Mouse (Mus musculus): ENCODE measurements at regions not wholly inside any gene's neighbourhood (a gene's known extent, or its start where the extent isn't known, plus 50 kb on each side); places are given as distances from the start of the nearest gene placed in this dataset.

DNA sequence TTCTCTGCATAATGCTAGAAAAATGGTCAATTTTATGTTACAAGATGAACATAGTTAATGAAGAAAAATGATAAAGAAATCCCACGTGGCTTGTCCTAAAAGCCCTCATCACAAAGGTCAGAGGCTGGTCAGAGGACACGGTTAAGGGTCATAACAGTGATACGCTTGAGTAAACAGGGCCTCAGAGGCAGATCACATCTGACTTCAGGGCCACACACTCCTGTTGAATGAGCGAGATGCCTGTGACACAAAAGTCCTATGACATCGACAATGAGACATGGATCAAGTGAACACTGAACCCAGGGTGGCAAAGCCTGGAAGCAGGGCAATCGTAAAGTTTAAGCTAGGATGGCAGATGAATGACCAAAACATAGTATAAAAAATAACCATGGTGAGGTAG, 61.0 kb upstream of the Gm6993 start:
- DNase-seq, result no peak

DNA sequence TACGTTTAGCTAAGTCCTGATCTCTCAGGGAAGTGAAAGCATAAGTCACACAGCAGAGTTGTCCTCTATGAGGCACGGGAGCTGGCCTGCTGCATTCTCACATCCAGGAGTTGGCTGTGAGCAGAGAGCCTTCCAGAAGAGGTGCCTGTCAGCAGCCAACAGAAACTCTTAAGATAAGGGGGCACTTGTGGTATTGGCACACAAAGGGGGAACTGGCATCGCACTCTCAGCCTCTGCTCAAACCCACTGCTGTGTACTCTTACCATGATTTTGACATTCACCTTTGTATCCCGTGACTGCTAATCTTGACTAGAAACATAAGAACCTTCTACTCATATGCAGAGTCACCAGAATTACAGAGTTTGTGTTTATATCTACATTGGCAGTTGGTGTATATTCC, 56.9 kb upstream of the Gm6993 start:
- no peak for DNase-seq

DNA sequence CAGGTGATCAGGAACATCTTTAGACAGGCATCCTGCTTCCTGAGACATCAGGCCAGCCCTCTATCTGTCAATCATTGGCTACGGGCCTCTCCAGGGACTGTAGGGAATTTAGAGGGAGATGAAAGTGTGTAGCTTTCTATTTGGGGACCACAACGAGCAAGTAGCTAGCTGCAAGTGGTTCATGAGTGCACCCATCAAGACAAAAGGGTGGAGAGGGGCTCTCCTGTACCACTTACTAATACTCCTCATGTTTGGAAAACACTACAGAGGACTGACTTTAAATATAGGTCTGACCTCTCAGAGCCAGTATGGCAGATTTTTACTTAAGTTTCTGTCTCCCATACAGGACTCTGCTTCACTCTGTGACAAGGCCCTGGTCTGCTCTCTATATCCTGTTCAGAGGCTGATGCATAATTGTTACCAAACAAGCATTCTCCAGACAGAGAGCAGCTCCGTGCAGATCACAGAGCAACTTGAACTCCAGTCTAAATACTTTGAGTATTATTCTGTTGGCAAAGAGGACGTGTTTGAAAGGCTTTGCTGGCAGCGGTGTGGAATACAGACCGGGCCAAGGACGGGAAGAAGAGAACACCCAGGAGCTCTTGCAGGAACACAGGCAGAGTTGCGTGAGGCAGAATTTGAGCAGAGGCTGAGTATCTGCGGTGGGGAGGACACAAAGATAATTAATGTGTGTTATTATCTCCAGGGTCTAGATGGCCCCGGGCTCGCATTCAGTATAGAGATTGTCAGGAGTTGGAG, 56.2 kb upstream of the Gm6993 start:
- DNase-seq, result no peak

DNA sequence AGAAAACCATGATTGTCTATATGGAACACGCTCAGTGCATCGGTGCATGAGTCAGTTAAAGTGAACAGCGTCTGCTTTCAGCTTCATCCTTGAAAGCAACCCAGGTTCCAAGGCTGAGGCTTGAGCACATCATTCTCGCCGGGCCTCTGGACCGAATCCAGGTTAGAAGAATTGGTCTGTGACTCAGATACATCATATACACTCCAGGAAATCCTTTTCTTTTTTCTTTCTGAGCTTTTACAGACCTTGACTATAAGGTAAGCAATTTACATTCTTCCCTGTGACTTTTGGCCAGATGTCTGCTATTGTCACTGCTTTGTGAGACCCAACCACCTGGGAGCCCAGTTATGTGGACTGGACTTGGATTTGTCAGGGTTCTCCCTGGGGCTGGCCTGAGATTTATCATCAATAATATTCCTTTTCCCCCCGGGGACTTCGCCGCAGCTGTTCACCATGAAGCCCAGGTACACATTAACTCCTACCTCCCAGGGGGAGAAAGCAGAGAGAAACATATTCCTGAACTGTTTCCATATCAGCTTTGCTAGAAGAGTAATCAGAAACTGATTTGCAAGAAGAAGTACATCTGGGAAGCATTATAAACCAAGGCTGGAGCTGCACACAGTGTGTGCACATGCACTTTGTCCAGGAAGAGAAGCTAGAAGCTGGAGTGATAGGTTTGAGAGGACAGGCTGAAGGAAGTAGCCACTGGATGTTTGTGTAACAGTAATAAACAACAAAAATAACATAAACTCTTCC, 55.2 kb upstream of the Gm6993 start:
- no peak for DNase-seq

DNA sequence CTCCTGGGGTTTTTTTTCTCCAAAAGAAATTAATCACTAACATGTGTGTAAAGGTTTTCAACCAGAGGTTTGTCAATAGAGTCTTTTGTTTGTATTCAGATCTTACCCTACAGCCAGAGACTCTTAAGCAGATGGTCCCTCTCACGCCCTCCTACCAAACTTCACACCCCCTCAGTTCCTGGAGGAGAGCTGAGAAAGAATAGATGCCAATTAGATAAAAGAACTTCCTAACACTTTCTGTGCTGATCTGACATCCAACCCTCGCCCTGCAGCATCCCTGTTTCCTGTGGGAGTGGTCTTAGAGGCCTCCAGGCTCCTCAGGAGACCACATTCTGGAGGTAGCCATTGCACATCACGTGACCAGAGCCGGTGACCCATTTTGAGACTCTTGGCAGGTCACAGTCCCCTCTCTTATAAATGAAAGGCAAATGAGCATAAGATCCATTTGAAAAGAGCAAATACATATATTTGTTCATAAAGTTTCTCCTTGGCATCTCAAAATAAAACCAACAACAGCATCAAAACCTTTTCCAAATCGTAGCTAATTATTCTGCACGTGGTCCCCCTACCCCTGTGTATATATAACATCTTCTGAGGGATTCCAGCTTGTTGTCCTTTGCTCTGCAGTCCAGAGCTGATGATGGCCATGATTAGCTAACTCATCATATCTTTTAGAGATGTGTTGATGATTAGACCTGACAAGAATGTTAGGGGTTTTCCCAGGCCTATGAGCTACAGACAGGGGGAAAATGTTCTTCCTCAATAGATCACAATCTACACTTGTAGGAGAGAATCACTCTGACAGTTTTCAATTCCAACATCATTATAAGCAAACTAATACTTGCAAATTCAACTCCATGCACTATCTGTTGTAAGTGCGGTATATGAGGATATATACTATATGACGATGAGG, 54.4 kb upstream of the Gm6993 start:
- DNase-seq, result no peak

DNA sequence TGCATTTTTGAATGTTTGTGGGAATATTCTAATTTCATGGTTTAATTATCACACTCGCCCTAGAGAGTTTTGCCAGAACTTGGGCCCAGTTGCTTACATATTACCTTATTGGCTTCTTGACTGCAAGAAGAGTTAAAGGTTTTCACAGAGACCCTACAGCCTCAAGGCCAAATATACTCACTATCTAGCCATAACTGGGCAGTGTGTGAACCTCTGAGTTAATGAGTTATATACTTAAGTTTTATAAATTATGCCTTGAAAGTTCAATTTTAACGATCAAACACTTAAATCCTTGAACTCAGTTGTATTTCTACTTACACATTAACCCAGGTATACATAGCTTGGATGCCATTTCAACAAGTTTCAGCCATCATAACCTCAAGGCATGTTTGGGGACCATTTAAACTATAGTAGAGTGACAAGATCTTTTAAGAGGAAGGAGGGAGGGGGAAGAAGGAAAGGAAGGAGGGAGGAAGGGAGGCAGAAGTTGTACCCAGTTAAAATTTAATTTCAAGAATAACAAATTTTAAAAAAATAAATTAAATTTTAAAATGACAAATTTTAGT, 52.5 kb upstream of the Gm6993 start:
- no peak for DNase-seq

DNA sequence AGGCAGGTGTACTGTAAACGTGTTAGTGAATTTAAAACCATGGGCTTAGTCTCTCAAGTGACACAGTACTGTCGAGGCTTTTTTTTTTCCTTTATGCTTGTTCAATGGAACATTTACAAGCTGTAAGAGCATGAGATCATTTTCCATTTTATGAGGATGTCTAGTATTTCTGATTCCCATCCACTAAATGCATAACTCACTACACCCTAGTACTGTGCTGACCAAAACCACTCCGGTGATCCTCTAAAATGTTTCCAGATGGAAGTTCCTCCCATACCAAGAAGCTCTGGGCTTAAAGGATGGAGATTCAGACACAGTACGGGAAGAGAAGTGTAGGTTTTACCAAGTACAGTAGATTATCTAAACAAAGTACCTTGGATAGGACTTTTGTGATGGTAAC, 50.3 kb upstream of the Gm6993 start:
- no peak for DNase-seq
